Mouse (Mus musculus): ENCODE measurements around the gene Trim65. TPM values are rescaled to one million over a fixed set of nuclear protein-coding genes. Genes with fewer than 3 reads are reported as not detected.
"Not testable (repeated sequence)": the region's sequence is repeated elsewhere in the genome, so short reads cannot be mapped to it uniquely, and the experiment has no call there.

Trim65 gene
- polyA plus RNA-seq, 1 experiment from 2014 or later, result 2.5 TPM

DNA sequence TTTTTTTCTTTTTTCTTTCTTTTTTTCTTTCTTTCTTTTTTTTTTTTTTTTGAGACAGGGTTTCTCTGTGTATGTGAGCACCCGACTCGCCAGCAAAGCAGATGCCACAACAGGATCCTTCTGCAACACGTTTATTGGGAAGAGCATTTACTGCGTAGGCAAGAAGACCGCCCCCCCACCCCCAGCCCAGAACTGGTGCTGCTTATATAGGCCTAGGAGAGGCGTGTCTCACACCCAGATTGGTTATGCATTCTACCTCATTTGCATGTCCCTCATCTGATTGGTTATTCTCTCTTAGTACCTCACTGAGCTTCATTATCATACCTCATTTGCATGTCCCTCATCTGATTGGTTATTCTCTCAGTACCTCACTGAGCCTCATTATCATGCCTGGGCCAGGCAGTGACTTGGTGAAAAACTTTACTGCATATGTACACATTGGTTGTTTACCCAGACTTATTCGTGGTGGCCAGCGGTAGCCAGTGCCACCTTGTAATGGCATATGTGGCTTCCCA is 9.1 kb downstream of the Trim65 start:
- not testable (repeated sequence) for H3K9me3 ChIP-seq (ENCODE audit: control insufficient read depth, low read length); H3K4me3 ChIP-seq (ENCODE audit: low read depth, low read length); H3K4me2 ChIP-seq (replicated peaks; ENCODE audit: low read depth, low read length); H3K27ac ChIP-seq (ENCODE audit: low read depth, low read length); DNase-seq (ENCODE audit: low spot score); H3K9ac ChIP-seq (ENCODE audit: low read depth, low read length); ATAC-seq (ENCODE audit: low FRiP score); H3K36me3 ChIP-seq (ENCODE audit: control insufficient read depth, insufficient read depth, low read length); H3K4me1 ChIP-seq (replicated peaks; ENCODE audit: control insufficient read depth, insufficient read depth, low read length); H3K27me3 ChIP-seq (ENCODE audit: control insufficient read depth, insufficient read depth, low read length)
- WGBS, result 91% methylated on average over 8 of the region's 8 CpGs

DNA sequence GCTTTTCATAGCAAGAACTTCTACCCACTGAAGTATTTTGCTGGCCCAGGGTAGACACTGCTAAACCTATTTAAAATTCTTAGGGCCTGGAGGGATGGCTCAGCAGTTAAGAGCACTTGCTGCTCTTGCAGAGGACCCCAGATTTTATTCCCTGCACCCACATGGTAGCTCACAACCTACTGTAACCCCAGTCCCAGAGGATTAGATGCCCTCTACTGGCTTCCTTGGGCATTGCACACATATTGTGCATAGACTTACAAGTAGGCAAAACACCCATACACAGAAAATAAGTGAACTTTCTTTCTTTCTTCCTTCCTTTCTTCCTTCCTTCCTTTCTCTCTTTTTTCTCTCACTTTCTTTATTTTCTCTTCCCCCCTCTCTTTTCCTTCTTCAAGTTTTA is 13.1 kb downstream of the Trim65 start:
- Histone ChIP-seq H3K27me3 (ENCODE audit: control insufficient read depth, insufficient read depth, low read length) (no peaks in the 10 kb centered on the region), H3K4me2 (replicated peaks; ENCODE audit: low read depth, low read length) (no peak overlapping the region), H3K4me3 (ENCODE audit: low read depth, low read length) (no peak overlapping the region), H3K9me3 (ENCODE audit: control insufficient read depth, low read length) (no peaks in the 10 kb centered on the region), H3K9ac (ENCODE audit: low read depth, low read length) (no peak overlapping the region), H3K4me1 (replicated peaks; ENCODE audit: control insufficient read depth, insufficient read depth, low read length) (no peaks in the 10 kb centered on the region), H3K27ac (ENCODE audit: low read depth, low read length) (no peak overlapping the region), H3K36me3 (ENCODE audit: control insufficient read depth, insufficient read depth, low read length) (no peaks in the 10 kb centered on the region)
- no peak for ATAC-seq (ENCODE audit: low FRiP score)
- no peak for DNase-seq (ENCODE audit: low spot score)

DNA sequence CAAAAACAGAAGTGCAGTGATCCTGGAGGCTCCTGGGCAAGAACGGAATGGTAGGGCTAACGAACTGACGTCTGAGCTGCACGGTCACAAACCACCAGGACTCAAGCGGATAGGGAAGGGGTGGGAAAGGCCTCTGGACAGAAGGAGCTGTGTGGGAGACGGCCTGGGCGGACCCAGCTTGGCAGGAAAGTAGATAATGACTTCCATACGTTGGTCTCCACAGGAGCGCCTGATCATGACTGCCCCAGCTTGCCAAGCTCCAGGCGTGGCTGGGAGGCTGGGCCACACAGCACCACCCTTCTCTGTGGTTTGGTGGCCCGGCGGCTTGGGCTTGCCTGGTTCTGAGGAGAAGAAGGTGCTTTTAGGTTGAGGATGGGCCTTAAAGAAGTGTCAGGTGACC is 13.7 kb downstream of the Trim65 start:
- Histone ChIP-seq H3K4me3 (ENCODE audit: low read depth, low read length) (no peak overlapping the region), H3K27me3 (ENCODE audit: control insufficient read depth, insufficient read depth, low read length) (no peaks in the 10 kb centered on the region), H3K9me3 (ENCODE audit: control insufficient read depth, low read length) (no peaks in the 10 kb centered on the region), H3K4me1 (replicated peaks; ENCODE audit: control insufficient read depth, insufficient read depth, low read length) (no peaks in the 10 kb centered on the region), H3K36me3 (ENCODE audit: control insufficient read depth, insufficient read depth, low read length) (no peaks in the 10 kb centered on the region), H3K4me2 (replicated peaks; ENCODE audit: low read depth, low read length) (no peak overlapping the region), H3K9ac (ENCODE audit: low read depth, low read length) (no peak overlapping the region), H3K27ac (ENCODE audit: low read depth, low read length) (no peak overlapping the region)
- 66% methylated on average over 12 of the region's 12 CpGs for WGBS
- no peak for DNase-seq (ENCODE audit: low spot score)
- no peak for ATAC-seq (ENCODE audit: low FRiP score)

DNA sequence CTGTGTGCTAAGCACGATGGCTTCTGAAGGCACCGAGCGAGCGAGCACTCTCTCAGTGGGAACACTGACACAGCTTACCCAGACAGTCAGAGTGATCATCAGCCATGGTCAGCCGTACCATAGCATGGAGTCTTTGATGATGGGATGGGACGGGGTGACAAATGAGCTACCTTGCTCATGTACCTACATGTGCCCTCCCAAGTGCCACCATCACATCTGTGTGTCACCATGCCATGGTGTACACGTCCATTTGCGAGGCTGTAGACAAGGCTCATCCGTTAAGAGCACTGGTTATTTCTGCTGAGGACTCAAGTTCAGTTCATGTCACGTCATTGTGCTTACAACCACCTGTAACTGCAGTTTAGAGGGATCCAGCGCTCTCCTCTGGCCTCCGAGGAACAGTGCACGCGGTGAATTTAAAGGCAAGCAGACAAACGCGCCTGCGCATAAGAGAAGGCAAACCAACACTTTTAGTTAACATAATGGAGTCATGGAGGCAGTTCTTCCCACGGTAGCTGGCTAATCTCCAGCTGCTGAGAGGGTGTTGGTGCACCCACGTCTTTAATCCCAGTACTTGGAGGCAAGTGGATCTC is 19.2 kb downstream of the Trim65 start:
- WGBS, result 85% methylated on average over 19 of the region's 19 CpGs
- no peak overlapping the region for H3K9ac ChIP-seq (ENCODE audit: low read depth, low read length)
- DNase-seq (ENCODE audit: low spot score), result no peak
- H3K4me3 ChIP-seq (ENCODE audit: low read depth, low read length), result no peak overlapping the region
- no peaks in the 10 kb centered on the region for H3K9me3 ChIP-seq (ENCODE audit: control insufficient read depth, low read length)
- no peaks in the 10 kb centered on the region for H3K36me3 ChIP-seq (ENCODE audit: control insufficient read depth, insufficient read depth, low read length)
- no peak overlapping the region for H3K4me2 ChIP-seq (replicated peaks; ENCODE audit: low read depth, low read length)
- H3K27ac ChIP-seq (ENCODE audit: low read depth, low read length), result no peak overlapping the region
- peaks cover 47% of the 10 kb centered on the region for H3K27me3 ChIP-seq (ENCODE audit: control insufficient read depth, insufficient read depth, low read length)
- H3K4me1 ChIP-seq (replicated peaks; ENCODE audit: control insufficient read depth, insufficient read depth, low read length), result peaks cover 1% of the 10 kb centered on the region; the same call in 1 of the 2 replicates
- no peak for ATAC-seq (ENCODE audit: low FRiP score)

DNA sequence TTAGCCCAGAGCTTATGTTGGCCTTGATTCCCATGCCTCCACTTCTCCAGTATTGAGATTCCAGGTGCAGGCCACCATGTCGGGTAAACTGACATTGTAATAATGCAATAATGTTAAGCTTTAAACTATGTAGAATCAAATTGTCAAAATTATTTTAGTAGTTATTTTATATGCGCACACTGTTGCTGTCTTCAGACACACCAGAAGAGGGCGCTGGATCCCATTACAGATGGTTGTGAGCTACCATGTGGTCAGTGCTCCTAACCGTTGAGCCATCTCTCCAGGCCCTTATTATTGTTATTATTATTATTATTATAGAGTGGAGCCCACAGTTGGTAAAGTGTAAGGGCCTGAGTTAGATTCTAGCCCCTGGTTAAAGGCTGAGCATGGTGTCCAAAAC is 19.9 kb downstream of the Trim65 start:
- no peak overlapping the region for H3K4me2 ChIP-seq (replicated peaks; ENCODE audit: low read depth, low read length)
- WGBS, result 78% methylated on average over 4 of the region's 4 CpGs
- no peak overlapping the region for H3K27ac ChIP-seq (ENCODE audit: low read depth, low read length)
- no peak overlapping the region for H3K9ac ChIP-seq (ENCODE audit: low read depth, low read length)
- ATAC-seq (ENCODE audit: low FRiP score) (no peak), DNase-seq (ENCODE audit: low spot score) (no peak)
- peaks cover 52% of the 10 kb centered on the region for H3K27me3 ChIP-seq (ENCODE audit: control insufficient read depth, insufficient read depth, low read length)
- no peak overlapping the region for H3K4me3 ChIP-seq (ENCODE audit: low read depth, low read length)
- no peaks in the 10 kb centered on the region for H3K9me3 ChIP-seq (ENCODE audit: control insufficient read depth, low read length)
- no peaks in the 10 kb centered on the region for H3K36me3 ChIP-seq (ENCODE audit: control insufficient read depth, insufficient read depth, low read length)
- peaks cover 8% of the 10 kb centered on the region for H3K4me1 ChIP-seq (replicated peaks; ENCODE audit: control insufficient read depth, insufficient read depth, low read length)

DNA sequence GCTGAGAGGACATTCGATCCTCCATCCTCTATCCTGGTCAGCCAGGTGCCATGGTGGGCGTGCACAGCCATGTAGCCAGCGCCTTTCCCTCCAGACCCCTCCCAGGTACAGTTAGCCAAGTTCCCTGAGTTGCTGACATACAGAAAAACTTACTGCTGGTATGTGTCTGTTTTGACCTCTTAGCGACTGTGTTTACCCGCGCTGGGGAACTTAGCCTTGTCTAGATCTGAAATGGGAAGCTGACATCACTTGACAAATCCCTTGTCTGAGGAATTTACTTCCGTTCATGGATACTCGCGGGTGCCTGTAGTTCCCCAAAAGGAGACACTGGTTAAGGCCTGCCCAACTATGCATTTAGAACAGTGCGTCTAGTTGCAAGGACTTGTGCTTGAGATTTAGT is 20.4 kb downstream of the Trim65 start:
- Histone ChIP-seq H3K9me3 (ENCODE audit: control insufficient read depth, low read length) (no peaks in the 10 kb centered on the region), H3K4me3 (ENCODE audit: low read depth, low read length) (peak overlapping the region; percentile 21), H3K27ac (ENCODE audit: low read depth, low read length) (no peak overlapping the region), H3K4me1 (replicated peaks; ENCODE audit: control insufficient read depth, insufficient read depth, low read length) (peaks cover 8% of the 10 kb centered on the region), H3K27me3 (ENCODE audit: control insufficient read depth, insufficient read depth, low read length) (peaks cover 54% of the 10 kb centered on the region), H3K4me2 (replicated peaks; ENCODE audit: low read depth, low read length) (peak overlapping the region; percentile 25; the same call in 1 of the 2 replicates), H3K9ac (ENCODE audit: low read depth, low read length) (no peak overlapping the region), H3K36me3 (ENCODE audit: control insufficient read depth, insufficient read depth, low read length) (no peaks in the 10 kb centered on the region)
- 38% methylated on average over 10 of the region's 10 CpGs for WGBS
- ATAC-seq (ENCODE audit: low FRiP score), result no peak
- no peak for DNase-seq (ENCODE audit: low spot score)

DNA sequence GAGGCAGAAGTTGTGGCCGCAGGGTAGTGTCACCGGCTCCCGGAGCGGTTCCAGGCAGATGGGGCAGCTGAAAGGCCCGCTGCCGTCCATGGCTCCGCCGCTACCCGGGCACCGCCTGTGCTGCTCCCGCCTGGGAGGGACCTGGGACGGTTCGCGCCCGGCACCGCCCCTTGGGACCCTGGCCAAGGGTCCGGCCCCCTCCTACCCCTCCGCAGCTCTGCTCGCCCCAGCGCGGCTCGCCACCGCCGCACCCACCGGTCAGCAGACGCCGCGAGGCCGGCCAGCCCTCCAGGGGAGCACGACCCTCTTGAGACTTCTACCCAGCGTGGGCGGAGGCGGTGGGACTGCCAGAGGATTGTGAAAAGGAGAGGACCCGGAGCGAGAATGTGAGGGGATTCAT is 20.8 kb downstream of the Trim65 start:
- ATAC-seq (ENCODE audit: low FRiP score), result no peak
- Histone ChIP-seq H3K27me3 (ENCODE audit: control insufficient read depth, insufficient read depth, low read length) (peaks cover 54% of the 10 kb centered on the region), H3K27ac (ENCODE audit: low read depth, low read length) (no peak overlapping the region), H3K9ac (ENCODE audit: low read depth, low read length) (no peak overlapping the region), H3K4me2 (replicated peaks; ENCODE audit: low read depth, low read length) (peak overlapping the region; percentile 25), H3K4me3 (ENCODE audit: low read depth, low read length) (peak overlapping the region; percentile 21), H3K9me3 (ENCODE audit: control insufficient read depth, low read length) (no peaks in the 10 kb centered on the region), H3K4me1 (replicated peaks; ENCODE audit: control insufficient read depth, insufficient read depth, low read length) (peaks cover 8% of the 10 kb centered on the region), H3K36me3 (ENCODE audit: control insufficient read depth, insufficient read depth, low read length) (no peaks in the 10 kb centered on the region)
- WGBS, result 4% methylated on average over 22 of the region's 35 CpGs
- DNase-seq (ENCODE audit: low spot score), result peak; percentile 34

DNA sequence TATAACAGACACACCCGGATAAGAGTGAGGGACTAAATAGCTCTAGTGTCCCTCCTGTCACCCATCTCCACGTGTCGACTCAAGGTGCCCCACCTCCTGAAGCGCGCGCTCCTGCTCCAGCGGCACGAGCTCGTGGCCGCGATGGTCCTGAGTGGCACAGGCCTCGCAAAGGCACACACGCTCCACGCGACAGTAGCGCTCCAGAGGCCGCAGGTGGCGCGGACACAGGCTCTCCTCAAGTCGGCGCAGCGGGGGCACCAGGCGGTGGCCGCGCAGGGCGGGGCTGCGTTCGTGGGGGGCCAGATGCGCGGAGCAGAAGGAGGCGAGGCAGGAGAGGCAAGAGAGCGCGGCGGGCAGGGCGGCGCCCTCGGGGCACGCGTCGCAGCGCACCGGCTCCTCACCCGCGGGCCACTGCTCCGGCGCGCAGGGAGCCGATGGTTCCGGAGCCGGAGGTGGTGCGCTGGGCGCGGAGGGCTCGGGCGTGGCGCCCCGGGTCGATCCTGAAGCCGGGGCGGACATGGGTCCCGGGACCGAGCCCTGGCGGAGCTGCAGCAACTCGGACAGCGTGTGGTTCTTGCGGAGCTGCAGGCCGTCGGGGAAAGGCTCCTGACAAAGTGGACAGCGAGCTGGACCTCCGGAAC is 21.4 kb downstream of the Trim65 start:
- Histone ChIP-seq H3K27ac (ENCODE audit: low read depth, low read length) (no peak overlapping the region), H3K9me3 (ENCODE audit: control insufficient read depth, low read length) (no peaks in the 10 kb centered on the region), H3K27me3 (ENCODE audit: control insufficient read depth, insufficient read depth, low read length) (peaks cover 54% of the 10 kb centered on the region), H3K36me3 (ENCODE audit: control insufficient read depth, insufficient read depth, low read length) (no peaks in the 10 kb centered on the region), H3K4me3 (ENCODE audit: low read depth, low read length) (peak overlapping the region; percentile 21), H3K4me1 (replicated peaks; ENCODE audit: control insufficient read depth, insufficient read depth, low read length) (peaks cover 8% of the 10 kb centered on the region), H3K4me2 (replicated peaks; ENCODE audit: low read depth, low read length) (peak overlapping the region; percentile 25), H3K9ac (ENCODE audit: low read depth, low read length) (no peak overlapping the region)
- DNase-seq (ENCODE audit: low spot score) (peak; percentile 55), ATAC-seq (ENCODE audit: low FRiP score) (no peak)
- WGBS, result 3% methylated on average over 66 of the region's 70 CpGs

Data from hindbrain, embryonic 11.5 days (tissue).